Mouse (Mus musculus) heart, adult 2 months (tissue): ENCODE measurements around the gene Elk4. TPM values are rescaled to one million over a fixed set of nuclear protein-coding genes. Genes with fewer than 3 reads are reported as not detected.

Experiments used
- DNase-seq, 2 experiments: peaks; one replicate each; pipeline ENCODE4 v3.0.0; 2021
- H3K27ac ChIP-seq: fragments of 200-600 bp; 2 replicates; pipeline ENCODE4 v1.8.1; 2022
- H3K27me3 ChIP-seq: fragments of 200-500 bp; 2 replicates; pipeline ENCODE4 v1.6.1; 2012; ENCODE audit warnings: mild to moderate bottlenecking, low read length, inconsistent platforms, mixed read lengths; ENCODE audit not compliant: control insufficient read depth, insufficient read depth
- H3K36me3 ChIP-seq: fragments of 200-500 bp; 2 replicates; pipeline ENCODE4 v1.6.1; 2012; ENCODE audit warnings: low read length, inconsistent platforms; ENCODE audit not compliant: control insufficient read depth, insufficient read depth
- H3K4me1 ChIP-seq: fragments of 200-500 bp; 2 replicates; pipeline ENCODE4 v1.6.1; 2011; ENCODE audit warnings: low read length; ENCODE audit not compliant: control insufficient read depth, insufficient read depth
- H3K4me3 ChIP-seq: fragments of 200-600 bp; 2 replicates; pipeline ENCODE4 v1.8.1; 2022
- H3K79me2 ChIP-seq: fragments of 200-500 bp; replicated peaks from 2 replicates; pipeline ENCODE4 v1.6.1; 2012; ENCODE audit warnings: mild to moderate bottlenecking, inconsistent platforms, low read length, moderate library complexity, mixed read lengths; ENCODE audit not compliant: control insufficient read depth, insufficient read depth
- H3K9ac ChIP-seq: fragments of 200-500 bp; 2 replicates; pipeline ENCODE4 v1.6.1; 2012; ENCODE audit warnings: low read depth, mild to moderate bottlenecking, control low read depth, inconsistent platforms, low read length, mixed read lengths
- CTCF ChIP-seq: fragments of 200-600 bp; IDR thresholded peaks from 2 replicates; pipeline ENCODE4 v1.8.1; 2022; ENCODE audit warnings: antibody characterized with exemption, mild to moderate bottlenecking, moderate library complexity
- EP300 ChIP-seq: fragments of 200-500 bp; IDR thresholded peaks from 2 replicates; pipeline ENCODE4 v1.6.1; 2011; ENCODE audit warnings: low read depth, low read length, control low read depth; ENCODE audit not compliant: insufficient read depth
- POLR2A ChIP-seq: fragments of 200-500 bp; IDR thresholded peaks from 2 replicates; pipeline ENCODE4 v1.6.1; 2011; ENCODE audit warnings: mild to moderate bottlenecking, low read depth, low read length, control low read depth; ENCODE audit not compliant: insufficient read depth
- WGBS: fragments of 180-500 bp; shearing (Covaris S2); methylation state at CpG from one replicate; pipeline ENCODE4 v1.1.7; 2018; 5-methylcytosine and 5-hydroxymethylcytosine counted together
- intact Hi-C: fragments of 180-260 bp; cut with DNase I; formaldehyde crosslinking; loops from one replicate; pipeline ENCODE4 v1.15.1; 2025
- polyA plus RNA-seq: library from polyadenylated mRNA; depleted of rRNA; stranded (reverse); fragments of >200 nt; gene quantifications from 2 replicates; pipeline ENCODE4 v1.2.3, GENCODE M21; 2012
- total RNA-seq, 2 experiments: library from RNA; stranded (reverse); gene quantifications; 2 replicates each; pipeline ENCODE4 v1.2.3; 2021

Gene Elk4
- total and polyA plus RNA-seq, 3 experiments: 20.8 to 77.4 (median 76.5) TPM

- DNase-seq: no peak
- no peaks in the 10 kb centered on the region for H3K27me3 ChIP-seq
- H3K4me3 ChIP-seq: peak overlapping the region; percentile 93
- H3K27ac ChIP-seq: peak overlapping the region; percentile 100
- peaks cover 2% of the 10 kb centered on the region for H3K79me2 ChIP-seq
- WGBS: 25% methylated on average over 5 of the region's 5 CpGs
- peaks cover 20% of the 10 kb centered on the region for H3K4me1 ChIP-seq
- H3K9ac ChIP-seq: peak overlapping the region; percentile 15; the same call in 1 of the 2 replicates
- no peak for TF ChIP-seq CTCF
- no peak for TF ChIP-seq POLR2A
- TF ChIP-seq EP300: no peak
- peaks cover 15% of the 10 kb centered on the region for H3K36me3 ChIP-seq
- intact Hi-C loops: loop anchor here (10.0 kb wide), 1 partner anchor 318 kb away; no protein-coding TSS in a partner anchor
Observed at GRCm38 (mm10) chr1:132006721-132007120, 686 bp upstream of the Elk4 start.

GRCm38 (mm10) chr1:132007828-132008827 is 721 bp downstream of the Elk4 start:
- DNase-seq: peak; percentile 92 to 93
- peak overlapping the region; percentile 98 for H3K9ac ChIP-seq
- peak overlapping the region; percentile 100 for H3K27ac ChIP-seq
- H3K27me3 ChIP-seq: no peaks in the 10 kb centered on the region
- peak overlapping the region; percentile 93 for H3K4me3 ChIP-seq
- peaks cover 16% of the 10 kb centered on the region for H3K36me3 ChIP-seq
- 0 out of 2 replicates have a peak, but pooled peaks have one; percentile 7 for TF ChIP-seq EP300
- peak; percentile 43 for TF ChIP-seq CTCF
- peak; percentile 91 for TF ChIP-seq POLR2A
- intact Hi-C loops: loop anchor here (1.0 to 10.0 kb wide), 2 partner anchors 32 to 317 kb away; no protein-coding TSS in a partner anchor
- H3K4me1 ChIP-seq: peaks cover 23% of the 10 kb centered on the region
- under 1% methylated on average over 70 of the region's 72 CpGs for WGBS
- peaks cover 4% of the 10 kb centered on the region for H3K79me2 ChIP-seq

- no peak for TF ChIP-seq CTCF
- no peak for TF ChIP-seq POLR2A
- peaks cover 23% of the 10 kb centered on the region for H3K4me1 ChIP-seq
- H3K79me2 ChIP-seq: peaks cover 7% of the 10 kb centered on the region
- intact Hi-C loops: loop anchor here (1.0 to 10.0 kb wide), 2 partner anchors 31 to 316 kb away; no protein-coding TSS in a partner anchor
- H3K36me3 ChIP-seq: peaks cover 14% of the 10 kb centered on the region
- peak overlapping the region; percentile 93 for H3K4me3 ChIP-seq
- H3K9ac ChIP-seq: peak overlapping the region; percentile 42
- no peak for DNase-seq
- H3K27ac ChIP-seq: peak overlapping the region; percentile 100
- no peaks in the 10 kb centered on the region for H3K27me3 ChIP-seq
- 14% methylated on average over 8 of the region's 8 CpGs for WGBS
Observed at GRCm38 (mm10) chr1:132008881-132009644, 1.7 kb downstream of the Elk4 start.

- Histone ChIP-seq H3K4me3 (no peak overlapping the region), H3K4me1 (peaks cover 22% of the 10 kb centered on the region), H3K27ac (peak overlapping the region; percentile 41; the same call in 1 of the 2 replicates), H3K9ac (no peak overlapping the region), H3K79me2 (peaks cover 12% of the 10 kb centered on the region), H3K27me3 (no peaks in the 10 kb centered on the region), H3K36me3 (peaks cover 22% of the 10 kb centered on the region)
- TF ChIP-seq POLR2A (no peak), CTCF (no peak), EP300 (no peak)
- intact Hi-C loops: no loop called here
- WGBS: 55% methylated on average over 17 of the region's 17 CpGs
- peak in 1 of 2 experiments; percentile 41 for DNase-seq
Observed at GRCm38 (mm10) chr1:132010632-132011501, 3.5 kb downstream of the Elk4 start.

- Histone ChIP-seq H3K27ac (0 out of 2 replicates have a peak overlapping the region, but pooled peaks have one; percentile 16), H3K36me3 (peaks cover 24% of the 10 kb centered on the region), H3K4me1 (peaks cover 18% of the 10 kb centered on the region), H3K4me3 (no peak overlapping the region), H3K9ac (no peak overlapping the region), H3K27me3 (no peaks in the 10 kb centered on the region), H3K79me2 (peaks cover 12% of the 10 kb centered on the region)
- TF ChIP-seq POLR2A: no peak
- no peak for TF ChIP-seq EP300
- no peak for TF ChIP-seq CTCF
- DNase-seq: no peak
- 36% methylated on average over 2 of the region's 2 CpGs for WGBS
- intact Hi-C loops: no loop called here
Observed at GRCm38 (mm10) chr1:132011785-132012184, 4.4 kb downstream of the Elk4 start.
